Mouse (Mus musculus): ENCODE measurements around the gene Thop1. TPM values are rescaled to one million over a fixed set of nuclear protein-coding genes. Genes with fewer than 3 reads are reported as not detected.

Thop1 gene
- 82.5 and 89.0 TPM in 2 replicates for polyA plus RNA-seq (2012)

GRCm38 (mm10) chr10:81069836-81070235, at the start of gene Thop1:
Gene Thop1 (plus strand): TSS chr10:81070035.

GRCm38 (mm10) chr10:81025639-81026275, 44.1 kb upstream of the Thop1 start, which contains the start of gene Diras1:
Gene Diras1 (minus strand): TSS chr10:81025662.

GRCm38 (mm10) chr10:81036988-81037580, 32.8 kb upstream of the Thop1 start, which contains the start of gene Slc39a3:
Gene Slc39a3 (minus strand): TSS chr10:81037426.

GRCm38 (mm10) chr10:81059603-81060543, 10.0 kb upstream of the Thop1 start, which contains the start of gene Sgta:
Gene Sgta (minus strand): TSS chr10:81060181.

GRCm38 (mm10) chr10:81105565-81106112, 35.8 kb downstream of the Thop1 start, which contains the start of gene Map2k2:
Gene Map2k2 (plus strand): TSS chr10:81105915.

Other genes with a start within 250 kb of the Thop1 start
- 4,386 and 4,591 TPM in 2 replicates for gene Oaz1, start 243.4 kb upstream of the Thop1 start, polyA plus RNA-seq (2012)
- 0.05 and 0.24 TPM in 2 replicates for gene Lingo3, start 226.0 kb upstream of the Thop1 start, polyA plus RNA-seq (2012)
- gene Lsm7, start 214.8 kb upstream of the Thop1 start, polyA plus RNA-seq (2012): 214 and 288 TPM in 2 replicates
- gene Sppl2b, start 214.8 kb upstream of the Thop1 start, polyA plus RNA-seq (2012): 109 and 110 TPM in 2 replicates
- gene Tmprss9, start 198.2 kb upstream of the Thop1 start, polyA plus RNA-seq (2012): 0.01 and 0.02 TPM in 2 replicates
- gene Timm13, start 169.1 kb upstream of the Thop1 start, polyA plus RNA-seq (2012): 320 and 356 TPM in 2 replicates
- gene Lmnb2, start 151.8 kb upstream of the Thop1 start, polyA plus RNA-seq (2012): 66.5 and 79.9 TPM in 2 replicates
- 115 and 126 TPM in 2 replicates for gene Gadd45b, start 140.0 kb upstream of the Thop1 start, polyA plus RNA-seq (2012)
- gene Gng7, start 55.1 kb upstream of the Thop1 start, polyA plus RNA-seq (2012): 0.65 and 0.67 TPM in 2 replicates
- 0.02 TPM in 1 of 2 replicates, not detected in the other for gene Diras1, start 44.4 kb upstream of the Thop1 start, polyA plus RNA-seq (2012)
- 8.5 and 9.1 TPM in 2 replicates for gene Slc39a3, start 32.6 kb upstream of the Thop1 start, polyA plus RNA-seq (2012)
- 180 and 187 TPM in 2 replicates for gene Sgta, start 9.9 kb upstream of the Thop1 start, polyA plus RNA-seq (2012)
- 0.54 and 0.71 TPM in 2 replicates for gene Creb3l3, start 28.8 kb downstream of the Thop1 start, polyA plus RNA-seq (2012)
- gene Map2k2, start 35.9 kb downstream of the Thop1 start, polyA plus RNA-seq (2012): 414 and 429 TPM in 2 replicates
- gene Zbtb7a, start 65.2 kb downstream of the Thop1 start, polyA plus RNA-seq (2012): 140 and 145 TPM in 2 replicates
- 42.4 and 50.2 TPM in 2 replicates for gene Pias4, start 97.9 kb downstream of the Thop1 start, polyA plus RNA-seq (2012)
- 2,457 and 2,760 TPM in 2 replicates for gene Eef2, start 106.6 kb downstream of the Thop1 start, polyA plus RNA-seq (2012)
- gene Dapk3, start 113.0 kb downstream of the Thop1 start, polyA plus RNA-seq (2012): 87.1 and 87.3 TPM in 2 replicates
- not detected in 2 replicates for gene 4930442H23Rik, start 113.8 kb downstream of the Thop1 start, polyA plus RNA-seq (2012)
- not detected in 2 replicates for gene Nmrk2, start 132.0 kb downstream of the Thop1 start, polyA plus RNA-seq (2012)
- gene Atcay, start 160.8 kb downstream of the Thop1 start, polyA plus RNA-seq (2012): 0.06 TPM in 1 of 2 replicates, not detected in the other
- gene Zfr2, start 163.1 kb downstream of the Thop1 start, polyA plus RNA-seq (2012): 0.35 and 0.63 TPM in 2 replicates
- gene Matk, start 182.9 kb downstream of the Thop1 start, polyA plus RNA-seq (2012): 66.6 and 73.6 TPM in 2 replicates
- 478 and 479 TPM in 2 replicates for gene Mrpl54, start 196.9 kb downstream of the Thop1 start, polyA plus RNA-seq (2012)
- 99.2 and 99.9 TPM in 2 replicates for gene Apba3, start 196.9 kb downstream of the Thop1 start, polyA plus RNA-seq (2012)
- gene Tjp3, start 221.5 kb downstream of the Thop1 start, polyA plus RNA-seq (2012): 15.6 and 16.5 TPM in 2 replicates
- gene Pip5k1c, start 222.9 kb downstream of the Thop1 start, polyA plus RNA-seq (2012): 317 and 331 TPM in 2 replicates